Mouse (Mus musculus) MEL (cell line): ENCODE data around the gene Ear6. TPM values are rescaled to one million over a fixed set of nuclear protein-coding genes. Genes with fewer than 3 reads are reported as not detected.
A peak's percentile ranks its signal among the peaks of the same experiment; 100 is the strongest.

Experiments
- DNase-seq: peaks from one replicate; pipeline ENCODE4 v3.0.0; 2011; ENCODE audit warnings: low read depth, low spot score
- H3K27ac ChIP-seq: 2 replicates; pipeline ENCODE4 v1.5.1; 2012; ENCODE audit warnings: low read depth, mild to moderate bottlenecking, control low read depth, low read length, moderate library complexity; ENCODE audit not compliant: control insufficient read depth
- H3K27me3 ChIP-seq, 2 experiments: fragments of 150-350 bp in 1 of 2; sonication (generic) in 1 of 2; 2 replicates each; pipeline ENCODE4 v1.6.1; 2012; ENCODE audit warnings: low read length in 2 of 2, mild to moderate bottlenecking in 2 of 2, improper control_type of control experiment in 1 of 2, moderate library complexity in 1 of 2; ENCODE audit not compliant: insufficient read depth in 2 of 2, control insufficient read depth in 1 of 2
- H3K36me3 ChIP-seq, 2 experiments: 2 replicates each; pipeline ENCODE4 v1.6.1; 2012 to 2014; ENCODE audit warnings: low read length in 2 of 2, improper control_type of control experiment in 1 of 2, inconsistent platforms in 1 of 2, mild to moderate bottlenecking in 1 of 2; ENCODE audit not compliant: insufficient read depth in 2 of 2, control insufficient read depth in 1 of 2
- H3K4me1 ChIP-seq, 2 experiments: fragments of 150-350 bp in 1 of 2; sonication (generic) in 1 of 2; 2 replicates each; pipeline ENCODE4 v1.6.1; 2012; ENCODE audit warnings: low read length in 2 of 2, improper control_type of control experiment in 1 of 2, mild to moderate bottlenecking in 1 of 2; ENCODE audit not compliant: insufficient read depth in 2 of 2, control insufficient read depth in 1 of 2
- H3K4me3 ChIP-seq, 2 experiments: fragments of 150-350 bp in 1 of 2; sonication (generic) in 1 of 2; 2 replicates each; pipeline ENCODE4 v1.5.1; 2012; ENCODE audit warnings: low read depth in 2 of 2, low read length in 2 of 2, mild to moderate bottlenecking in 2 of 2, moderate library complexity in 2 of 2, control low read depth in 1 of 2, improper control_type of control experiment in 1 of 2; ENCODE audit not compliant: control insufficient read depth in 1 of 2, insufficient read depth in 1 of 2
- H3K79me2 ChIP-seq: 2 replicates; pipeline ENCODE4 v1.6.1; 2012; ENCODE audit warnings: mild to moderate bottlenecking, low read length, moderate library complexity; ENCODE audit not compliant: control insufficient read depth, poor library complexity, insufficient read depth
- H3K9ac ChIP-seq: 2 replicates; pipeline ENCODE4 v1.6.1; 2012; ENCODE audit warnings: low read depth, mild to moderate bottlenecking, control low read depth, low read length, moderate library complexity; ENCODE audit not compliant: control insufficient read depth, poor library complexity, severe bottlenecking
- H3K9me3 ChIP-seq: fragments of 150-350 bp; sonication (generic); replicated peaks from 2 replicates; pipeline ENCODE4 v1.6.1; 2012; ENCODE audit warnings: mild to moderate bottlenecking, low read length, improper control_type of control experiment, moderate library complexity; ENCODE audit not compliant: insufficient read depth
- CTCF ChIP-seq, 3 experiments: IDR thresholded peaks in 2 of 3; conservative IDR thresholded peaks in 1 of 3; 2 replicates each; pipeline ENCODE4 v1.5.1; 2011 to 2012; ENCODE audit warnings: low read length in 3 of 3, low read depth in 2 of 3, mild to moderate bottlenecking in 2 of 3, improper control_type of control experiment in 1 of 3, inconsistent platforms in 1 of 3, mixed read lengths in 1 of 3, moderate library complexity in 1 of 3; ENCODE audit not compliant: control insufficient read depth in 1 of 3, insufficient read depth in 1 of 3, poor library complexity in 1 of 3, severe bottlenecking in 1 of 3
- E2F4 ChIP-seq: IDR thresholded peaks from 2 replicates; pipeline ENCODE4 v1.6.1; 2011; ENCODE audit warnings: low read depth, low read length, improper control_type of control experiment, borderline replicate concordance
- ELF1 ChIP-seq: IDR thresholded peaks from 2 replicates; pipeline ENCODE4 v1.6.1; 2014; ENCODE audit warnings: low read depth, mild to moderate bottlenecking, inconsistent platforms, low read length, improper control_type of control experiment, moderate library complexity
- EP300 ChIP-seq, 2 experiments: IDR thresholded peaks; 2 replicates each; pipeline ENCODE4 v1.6.1; 2011; ENCODE audit warnings: improper control_type of control experiment in 2 of 2, low read length in 2 of 2, low read depth in 1 of 2, mild to moderate bottlenecking in 1 of 2
- HCFC1 ChIP-seq: IDR thresholded peaks from 2 replicates; pipeline ENCODE4 v1.6.1; 2012; ENCODE audit warnings: low read depth, mild to moderate bottlenecking, inconsistent platforms, low read length, improper control_type of control experiment, moderate library complexity
- MAX ChIP-seq: IDR thresholded peaks from 2 replicates; pipeline ENCODE4 v1.6.1; 2011; ENCODE audit warnings: low read length, improper control_type of control experiment
- MAZ ChIP-seq: IDR thresholded peaks from 2 replicates; pipeline ENCODE4 v1.6.1; 2012; ENCODE audit warnings: low read depth, mild to moderate bottlenecking, inconsistent platforms, low read length, improper control_type of control experiment
- MYB ChIP-seq: IDR thresholded peaks from 2 replicates; pipeline ENCODE4 v1.6.1; 2011; ENCODE audit warnings: mild to moderate bottlenecking, low read depth, low read length, improper control_type of control experiment
- POLR2AphosphoS2 ChIP-seq: IDR thresholded peaks from 2 replicates; pipeline ENCODE4 v1.6.1; 2011; ENCODE audit warnings: low read length, improper control_type of control experiment
- POLR2AphosphoS5 ChIP-seq: IDR thresholded peaks from 2 replicates; pipeline ENCODE4 v1.6.1; 2012; ENCODE audit warnings: low read depth, borderline replicate concordance, mild to moderate bottlenecking, inconsistent platforms, low read length, moderate library complexity, mixed read lengths
- RAD21 ChIP-seq: IDR thresholded peaks from 2 replicates; pipeline ENCODE4 v1.6.1; 2011; ENCODE audit warnings: mild to moderate bottlenecking, low read depth, low read length, improper control_type of control experiment
- SMC3 ChIP-seq: IDR thresholded peaks from 2 replicates; pipeline ENCODE4 v1.6.1; 2011; ENCODE audit warnings: low read depth, low read length, improper control_type of control experiment
- TCF12 ChIP-seq: IDR thresholded peaks from 2 replicates; pipeline ENCODE4 v1.6.1; 2014; ENCODE audit warnings: low read depth, mild to moderate bottlenecking, inconsistent platforms, low read length, improper control_type of control experiment, moderate library complexity
- USF2 ChIP-seq, 2 experiments: IDR thresholded peaks; 2 replicates each; pipeline ENCODE4 v1.6.1; 2011 to 2012; ENCODE audit warnings: improper control_type of control experiment in 2 of 2, low read length in 2 of 2, borderline replicate concordance in 1 of 2, inconsistent platforms in 1 of 2, low read depth in 1 of 2, mild to moderate bottlenecking in 1 of 2; ENCODE audit not compliant: insufficient read depth in 1 of 2
- ZC3H11A ChIP-seq: IDR thresholded peaks from 2 replicates; pipeline ENCODE4 v1.6.1; 2012; ENCODE audit warnings: low read depth, mild to moderate bottlenecking, inconsistent platforms, low read length, improper control_type of control experiment
- polyA plus RNA-seq, 2 experiments: library from polyadenylated mRNA; stranded (reverse) in 1 of 2; unstranded in 1 of 2; fragments of >175 nt in 1 of 2; fragments of >200 nt in 1 of 2; gene quantifications; 2 replicates each; pipeline versions ENCODE4 v1.2.1 to v1.2.4; 2012; ENCODE audit warnings: low replicate concordance in 2 of 2, low read depth in 1 of 2; ENCODE audit not compliant: insufficient read length in 2 of 2, insufficient read depth in 1 of 2, missing spikeins in 1 of 2
- total RNA-seq: library from RNA; depleted of rRNA; stranded (reverse); fragments of 300-350 nt; gene quantifications from 2 replicates; pipeline ENCODE4 v1.2.3, GENCODE M21; 2012

Gene Ear6
- total and polyA plus RNA-seq, 3 experiments, result not detected

- peak; percentile 30 for DNase-seq
- no peak overlapping the region for H3K4me3 ChIP-seq
- H3K27me3 ChIP-seq, result no peaks in the 10 kb centered on the region
- no peak overlapping the region for H3K27ac ChIP-seq
- H3K9ac ChIP-seq, result no peak overlapping the region
- H3K79me2 ChIP-seq, result no peaks in the 10 kb centered on the region
- peaks cover 0 to 8% of the 10 kb centered on the region in 2 experiments; a peak in 2 of 4 replicates for H3K36me3 ChIP-seq
- no peaks in the 10 kb centered on the region for H3K9me3 ChIP-seq
- peaks cover 3 to 17% of the 10 kb centered on the region in 2 experiments; a peak in 3 of 4 replicates for H3K4me1 ChIP-seq
- no peak for TF ChIP-seq USF2 (IDR thresholded peaks at IDR 0.05; ENCODE audit: borderline replicate concordance in 1 of 2, insufficient read depth in 1 of 2, low read depth in 1 of 2, low read length in 2 of 2)
- TF ChIP-seq E2F4, result no peak
- no peak for TF ChIP-seq TCF12
Observed at GRCm38 (mm10) chr14:51896539-51897170, 43.2 kb downstream of the Ear6 start.

GRCm38 (mm10) chr14:51899351-51899750 is 45.9 kb downstream of the Ear6 start:
- Histone ChIP-seq H3K9me3 (no peaks in the 10 kb centered on the region), H3K9ac (no peak overlapping the region), H3K4me3 (no peak overlapping the region), H3K36me3 (peaks cover 0 to 6% of the 10 kb centered on the region in 2 experiments; a peak in 2 of 4 replicates), H3K27me3 (no peaks in the 10 kb centered on the region), H3K4me1 (peaks cover 3 to 11% of the 10 kb centered on the region in 2 experiments; a peak in 3 of 4 replicates), H3K79me2 (no peaks in the 10 kb centered on the region), H3K27ac (no peak overlapping the region)
- TF ChIP-seq MYB, result no peak
- no peak for TF ChIP-seq ELF1
- no peak for DNase-seq

DNA sequence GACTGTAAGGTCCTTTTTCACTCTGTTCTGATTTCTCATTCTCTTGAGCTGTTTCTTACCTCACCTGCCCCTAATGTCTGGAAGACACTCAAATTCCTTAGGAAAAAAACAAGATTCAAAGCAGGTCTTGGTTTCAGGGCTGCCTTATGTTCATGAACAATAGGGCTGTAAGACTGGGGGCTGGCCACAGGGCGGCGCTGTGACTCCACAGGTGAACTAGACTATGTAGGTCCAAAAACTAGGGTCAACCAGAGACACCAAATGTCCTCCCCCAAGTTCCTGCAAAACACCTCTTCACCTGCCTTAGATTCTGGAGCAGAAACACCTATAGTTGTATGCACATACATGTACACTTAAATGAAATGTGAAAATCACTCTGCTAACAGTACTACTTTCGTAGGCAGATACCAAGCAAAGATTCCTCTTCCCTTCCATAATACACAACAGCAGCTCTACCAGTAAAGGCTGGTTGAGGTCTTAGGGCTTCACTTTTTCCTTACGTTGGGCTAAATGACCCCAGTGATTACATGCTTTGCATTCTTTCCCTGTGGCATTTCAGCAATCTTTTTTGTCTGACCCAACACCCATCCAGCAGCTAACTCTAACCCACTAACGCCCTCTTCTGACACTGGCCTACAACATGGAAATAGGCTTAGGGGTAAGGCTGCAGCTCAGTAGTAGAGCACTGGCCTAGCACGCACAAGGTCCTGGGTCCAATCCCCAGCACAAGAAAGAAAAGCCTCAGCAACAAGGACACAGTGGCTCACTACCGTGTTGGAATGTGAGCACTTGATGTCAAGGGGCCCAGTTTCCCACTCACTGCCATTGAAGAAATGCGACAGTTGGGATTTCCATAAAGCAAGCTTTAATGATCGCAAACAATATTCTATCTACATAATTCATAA is 49.6 kb downstream of the Ear6 start:
- Histone ChIP-seq H3K9ac (no peak overlapping the region), H3K27me3 (no peaks in the 10 kb centered on the region), H3K79me2 (no peaks in the 10 kb centered on the region)
- no peak for TF ChIP-seq POLR2AphosphoS2
- no peak for TF ChIP-seq E2F4
- peak; percentile 86 for TF ChIP-seq RAD21
- TF ChIP-seq MAZ, result no peak
- TF ChIP-seq EP300 (IDR thresholded peaks at IDR 0.05; ENCODE audit: low read depth in 1 of 2, low read length in 2 of 2), result no peak
- no peak for TF ChIP-seq POLR2AphosphoS5
- TF ChIP-seq CTCF (IDR thresholded peaks at IDR 0.05 in 2 of 3, conservative IDR thresholded peaks at IDR 0.05 in 1 of 3; ENCODE audit: control insufficient read depth in 1 of 3, insufficient read depth in 1 of 3, low read depth in 2 of 3, low read length in 3 of 3, poor library complexity in 1 of 3, severe bottlenecking in 1 of 3), result peak; percentile 60 to 90 (median 83)
- peak; percentile 77 for TF ChIP-seq ZC3H11A
- TF ChIP-seq MAX, result no peak
- no peak for TF ChIP-seq ELF1
- peak; percentile 75 for TF ChIP-seq SMC3
- no peak for TF ChIP-seq HCFC1
- TF ChIP-seq, all 39 proteins: peak for 4
- Histone ChIP-seq H3K4me1 (peaks cover 0 to 26% of the 10 kb centered on the region in 2 experiments), H3K4me3 (no peak overlapping the region), H3K9me3 (no peaks in the 10 kb centered on the region), H3K36me3 (peaks cover 0 to 14% of the 10 kb centered on the region in 2 experiments; a peak in 2 of 4 replicates), H3K27ac (no peak overlapping the region)
- DNase-seq, result peak; percentile 71
